Mouse (Mus musculus) liver, embryonic 14.5 days (tissue): ENCODE results near the gene Cdc42ep4.

Experiments
- CTCF ChIP-seq: IDR thresholded peaks from 2 replicates; pipeline ENCODE4 v1.5.1; 2016; ENCODE audit warnings: antibody characterized with exemption, low read depth, control low read depth
- EP300 ChIP-seq: IDR thresholded peaks from 2 replicates; pipeline ENCODE4 v1.6.1; 2016; ENCODE audit warnings: antibody characterized with exemption, low read depth

DNA sequence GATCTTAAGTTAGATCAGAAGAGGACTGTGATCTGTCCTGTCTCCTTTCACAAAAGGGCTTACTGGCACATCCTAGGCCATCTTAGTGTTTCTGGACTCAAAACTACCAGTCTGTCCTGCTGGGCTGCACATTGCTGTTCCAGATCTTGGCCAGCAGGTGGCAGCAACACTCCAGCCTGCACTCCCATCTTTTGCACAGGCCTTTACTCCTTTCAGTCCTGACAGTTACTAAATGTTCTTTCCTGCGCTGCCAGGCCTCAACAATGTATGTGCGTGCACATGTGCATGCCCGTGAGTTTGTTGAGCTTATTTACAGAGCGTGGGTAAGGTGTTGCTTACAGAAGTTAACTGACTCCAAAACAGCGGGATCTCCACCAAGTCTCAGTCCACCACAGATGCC lies 47.9 kb downstream of the Cdc42ep4 start:
- TF ChIP-seq EP300 = no peak
- TF ChIP-seq CTCF = peak; percentile 100
